In the genomic region with DNA sequence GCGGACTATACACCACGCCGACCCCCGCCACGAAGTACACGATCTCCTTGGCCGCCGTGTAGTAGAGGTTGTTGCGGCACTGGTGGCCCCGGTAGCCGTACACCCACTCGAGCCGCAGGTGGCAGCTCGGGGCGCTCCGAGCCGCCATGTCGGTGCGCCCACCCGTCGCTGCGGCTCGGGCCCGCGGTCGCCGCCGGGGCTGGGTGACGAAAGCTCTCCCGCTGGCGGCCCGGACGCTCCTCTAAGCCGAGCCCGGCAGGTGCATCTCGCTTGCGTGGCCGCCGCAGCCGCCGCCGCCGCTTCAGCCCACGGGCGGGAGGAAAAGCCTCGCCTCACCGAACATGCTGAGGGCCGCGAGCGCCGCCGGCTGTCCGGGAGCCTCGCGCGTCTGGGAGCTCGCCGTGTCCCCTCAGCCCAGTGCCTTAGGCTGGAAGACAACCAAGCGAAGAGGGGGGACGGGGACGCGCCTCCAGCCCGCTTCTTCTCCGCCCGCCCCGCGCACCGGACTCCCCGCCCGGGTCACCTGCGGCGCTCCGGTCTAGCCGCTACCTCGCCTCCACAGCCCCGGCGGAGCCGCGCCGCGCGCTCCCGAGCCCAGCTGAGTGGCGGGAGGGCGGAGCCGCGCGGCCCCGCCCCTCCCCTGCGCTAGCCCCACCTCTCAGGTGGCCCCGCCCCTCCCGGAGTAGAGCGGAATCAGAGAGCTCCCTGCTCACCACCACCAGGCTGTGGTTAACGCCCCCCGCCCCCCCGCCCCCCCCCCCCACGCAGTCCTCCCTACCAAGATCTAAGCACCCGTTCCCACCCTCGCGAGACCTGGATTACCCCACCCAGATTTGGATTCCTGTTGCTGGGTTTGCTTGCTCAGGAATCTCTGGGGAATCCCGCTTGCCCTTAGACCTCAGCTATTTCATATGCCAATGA, we compare ENCODE assay signal across 8 mouse cellular contexts. TPM values are rescaled to one million over a fixed set of nuclear protein-coding genes. Genes with fewer than 3 reads are reported as not detected.
DNase-seq lines count a peak whose midpoint lies in the region; ATAC-seq lines count a peak whose summit lies in the region.

A gene (minus strand): TSS at position 604 of the 921 bp plus-strand sequence.

- no peaks in the 10 kb centered on the region for H3K27me3 ChIP-seq in hindbrain, embryonic 14.5 days (ENCODE audit: control insufficient read depth, insufficient read depth, low read length)

- peaks cover 16% of the 10 kb centered on the region for H3K4me1 ChIP-seq in hindbrain, embryonic 14.5 days (replicated peaks; ENCODE audit: control insufficient read depth, insufficient read depth, low read length)

- under 1% methylated on average over 72 of the region's 101 CpGs for WGBS in hindbrain, embryonic 14.5 days

- peak; percentile 91 for ATAC-seq in hindbrain, embryonic 14.5 days (ENCODE audit: low FRiP score)

- peak within 1 kb of the TSS; percentile 87 for H3K27ac ChIP-seq in hindbrain, embryonic 14.5 days

- peak within 1 kb of the TSS; percentile 76 for H3K9ac ChIP-seq in hindbrain, embryonic 14.5 days

- no peaks in the 10 kb centered on the region for H3K9me3 ChIP-seq in hindbrain, embryonic 14.5 days (ENCODE audit: control insufficient read depth, low read length)

- DNase-seq in T-cell, adult 2 months (ENCODE audit: low spot score), result peak; percentile 79
- peak; percentile 92 to 93 for DNase-seq in cerebellum, postnatal 14 days
- peak; percentile 52 to 54 for DNase-seq in frontal cortex, postnatal 25 days (ENCODE audit: low spot score in 2 of 2)
- peak; percentile 87 for DNase-seq in hindbrain, embryonic 14.5 days (ENCODE audit: low spot score)
- DNase-seq in left cerebral cortex, adult 18-20 months (ENCODE audit: low spot score in 2 of 2), result peak; percentile 77 to 81
- DNase-seq in lung, postnatal 4 days, result peak; percentile 80 to 84
- DNase-seq in retina, postnatal 7 days (ENCODE audit: low read depth, low spot score), result peak; percentile 86
- peak; percentile 70 for DNase-seq in urinary bladder, adult 2 months (ENCODE audit: low spot score)

- peak within 1 kb of the TSS; percentile 87 for H3K4me3 ChIP-seq in hindbrain, embryonic 14.5 days (replicated peaks; ENCODE audit: low read length)

- peak within 1 kb of the TSS; percentile 56 for H3K4me2 ChIP-seq in hindbrain, embryonic 14.5 days (replicated peaks)

- H3K36me3 ChIP-seq in hindbrain, embryonic 14.5 days (replicated peaks; ENCODE audit: control insufficient read depth, insufficient read depth), result no peaks in the 10 kb centered on the region

RNA-seq across cellular contexts. Expression of the gene that starts here (rescaled TPM):
- 14.3 and 18.7 TPM in 2 replicates for polyA plus RNA-seq in hindbrain, embryonic 14.5 days (2014; fragmentation: Nextera tagmentation; extraction: Ambion mirVana)
- total RNA-seq in left cerebral cortex, adult 18-20 months (2021), result 10 to 100 TPM; 70.2 to 70.4 TPM
- 9.7 and 10.4 TPM in 2 replicates for polyA plus RNA-seq in urinary bladder, adult 2 months (2012; rRNA removed)

Comparison
In these comparisons a context has a peak if more than half of its experiments do, and no peak if none do; other contexts are left out.
1. Peak in every context shown above with its lines: DNase-seq, ATAC-seq, H3K4me3 ChIP-seq and H3K27ac ChIP-seq.